17 mouse cellular contexts compared by ENCODE assay signal in the genomic region with DNA sequence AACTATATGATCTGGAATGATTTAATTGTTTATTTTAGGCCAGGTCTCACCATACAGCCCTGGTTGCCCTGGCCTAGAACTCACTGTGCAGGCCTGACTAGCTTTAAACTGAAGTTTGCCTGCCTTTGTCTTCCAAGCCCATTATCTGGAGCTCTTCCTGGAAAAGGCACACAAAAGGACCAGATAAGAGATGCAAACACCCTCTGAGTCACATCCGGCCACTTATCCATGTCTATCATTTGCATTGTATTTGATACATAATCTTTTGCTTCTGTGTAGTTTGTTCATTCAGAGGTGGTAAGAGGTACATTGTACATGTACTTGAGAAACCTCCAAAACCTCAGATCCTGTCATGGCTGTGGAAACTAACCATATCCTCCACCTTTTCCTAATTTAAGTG. TPM values are rescaled to one million over a fixed set of nuclear protein-coding genes. Genes with fewer than 3 reads are reported as not detected.
"Had no signal": no experiment of that assay in that cellular context is flagged by ENCODE, and none has a peak within 500 bp of the region (broad histone marks: within the 10 kb centered on the region; RNA-seq: fewer than 3 reads in every experiment).

No protein-coding gene starts in this region.

- DNase-seq: retina, postnatal 1 day; right cerebral cortex, adult 18-20 months; right cerebral cortex, postnatal 14 days; right cerebral cortex, postnatal 25 days; right cerebral cortex, postnatal 4 days; spleen, adult 18-20 months; thymus, adult 18-20 months; thymus, adult 2 months; thymus, postnatal 14 days; thymus, postnatal 25 days; thymus, postnatal 36 days; thymus, postnatal 4 days had no signal

- H3K36me3 ChIP-seq: neural tube, embryonic 13.5 days; neural tube, embryonic 15.5 days; stomach, embryonic 15.5 days had no signal

- H3K9me3 ChIP-seq: neural tube, embryonic 13.5 days; neural tube, embryonic 15.5 days; stomach, embryonic 15.5 days had no signal

- H3K4me2 ChIP-seq: neural tube, embryonic 13.5 days; neural tube, embryonic 15.5 days; stomach, embryonic 15.5 days had no signal

- H3K27me3 ChIP-seq: neural tube, embryonic 13.5 days; neural tube, embryonic 15.5 days; stomach, embryonic 15.5 days had no signal

- H3K4me1 ChIP-seq: neural tube, embryonic 13.5 days; neural tube, embryonic 15.5 days; stomach, embryonic 15.5 days had no signal

- H3K9ac ChIP-seq: neural tube, embryonic 13.5 days; neural tube, embryonic 15.5 days; stomach, embryonic 15.5 days had no signal

- H3K27ac ChIP-seq: neural tube, embryonic 13.5 days; neural tube, embryonic 15.5 days; stomach, embryonic 15.5 days; stomach, postnatal 0 days had no signal

- H3K4me3 ChIP-seq: neural tube, embryonic 13.5 days; neural tube, embryonic 15.5 days; stomach, embryonic 15.5 days had no signal

RNA-seq across cellular contexts. Expression of gene Mx1, which starts 39.1 kb away (rescaled TPM):
- polyA plus RNA-seq: neural tube, embryonic 14.5 days had no signal
